Mouse (Mus musculus) bone marrow, adult 2 months (tissue): ENCODE results near the gene Slc41a2.

Experiments used
- CTCF ChIP-seq: fragments of 200-500 bp; IDR thresholded peaks from 2 replicates; pipeline ENCODE4 v1.5.1; 2011; ENCODE audit warnings: low read length, control low read depth; ENCODE audit not compliant: control insufficient read depth, insufficient read depth
- POLR2A ChIP-seq: fragments of 200-500 bp; IDR thresholded peaks from 2 replicates; pipeline ENCODE4 v1.6.1; 2011; ENCODE audit warnings: low read depth, mild to moderate bottlenecking, control low read depth, low read length, borderline replicate concordance; ENCODE audit not compliant: control insufficient read depth

GRCm38 (mm10) chr10:83251377-83251776 is 86.3 kb downstream of the Slc41a2 start:
- TF ChIP-seq CTCF (0 out of 2 replicates have a peak, but pooled peaks have one; percentile 39), POLR2A (no peak)
